Mouse (Mus musculus): ENCODE data around the gene Usp50. TPM values are rescaled to one million over a fixed set of nuclear protein-coding genes. Genes with fewer than 3 reads are reported as not detected.

The Usp50 gene
- 1.9 and 2.0 TPM in 2 replicates for polyA plus RNA-seq (2015; fragmentation: Nextera tagmentation; extraction: Ambion mirVana)

DNA sequence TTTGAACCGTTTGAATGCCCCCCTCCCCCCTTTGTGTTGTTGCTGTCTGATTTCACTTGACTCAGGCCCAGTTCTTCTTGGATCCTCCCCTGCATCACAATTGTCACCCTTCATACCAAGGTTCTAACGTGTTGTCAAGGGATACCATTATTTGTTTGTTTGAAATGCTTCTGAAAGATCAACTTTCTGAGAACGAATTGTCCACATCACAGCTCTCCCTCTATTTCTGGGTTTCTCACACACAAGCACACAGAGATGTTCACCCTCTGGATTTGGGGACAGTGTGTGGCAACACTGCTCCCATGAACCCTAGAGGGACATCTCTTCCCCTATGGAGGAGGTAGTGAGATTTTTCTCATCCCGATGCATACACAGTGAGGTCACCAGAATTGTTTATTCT lies at the start of gene Usp50:
Gene Usp50, minus strand, starts transcription at position 101 of the 400 bp plus-strand sequence.
- Histone ChIP-seq H3K4me1 (ENCODE audit: control insufficient read depth, insufficient read depth, low read length) (no peaks in the 10 kb centered on the region), H3K27ac (ENCODE audit: low read length) (no peak within 1 kb of the TSS), H3K9me3 (replicated peaks; ENCODE audit: control insufficient read depth, low read length, poor library complexity, severe bottlenecking) (no peaks in the 10 kb centered on the region), H3K4me2 (ENCODE audit: low read length) (no peak within 1 kb of the TSS), H3K9ac (ENCODE audit: low read depth, low read length) (no peak within 1 kb of the TSS), H3K4me3 (ENCODE audit: low read depth, low read length) (no peak within 1 kb of the TSS), H3K36me3 (ENCODE audit: control insufficient read depth, insufficient read depth, low read length) (no peaks in the 10 kb centered on the region), H3K27me3 (ENCODE audit: control insufficient read depth, insufficient read depth, low read depth, low read length) (no peaks in the 10 kb centered on the region)
- 63% methylated on average over 4 of the region's 4 CpGs for WGBS
- ATAC-seq: no peak

DNA sequence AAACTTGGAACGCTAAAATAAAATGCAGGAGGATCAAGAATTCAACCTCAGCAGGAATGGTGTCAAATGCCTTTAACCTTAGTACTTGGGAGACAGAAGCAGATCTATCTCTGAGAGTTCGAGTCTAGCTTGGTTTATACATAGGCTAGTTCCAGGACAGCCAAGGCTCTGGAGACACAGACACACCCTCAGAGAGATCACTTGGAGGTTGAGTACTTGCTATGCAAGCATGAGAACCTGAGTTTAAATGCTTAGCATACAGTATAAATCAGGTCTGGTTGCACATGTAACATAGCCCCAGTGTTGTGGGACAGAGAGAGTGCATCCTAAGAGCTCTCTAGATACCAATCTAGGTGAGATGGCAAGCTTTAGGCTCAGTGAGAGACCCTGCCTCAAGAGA lies 34.1 kb upstream of the Usp50 start:
- WGBS: 86% methylated on average over 2 of the region's 2 CpGs
- H3K36me3 ChIP-seq (ENCODE audit: control insufficient read depth, insufficient read depth, low read length): peaks cover 9% of the 10 kb centered on the region; the same call in 1 of the 2 replicates
- no peak overlapping the region for H3K4me3 ChIP-seq (ENCODE audit: low read depth, low read length)
- no peaks in the 10 kb centered on the region for H3K4me1 ChIP-seq (ENCODE audit: control insufficient read depth, insufficient read depth, low read length)
- ATAC-seq: no peak
- H3K9ac ChIP-seq (ENCODE audit: low read depth, low read length): no peak overlapping the region
- H3K9me3 ChIP-seq (replicated peaks; ENCODE audit: control insufficient read depth, low read length, poor library complexity, severe bottlenecking): no peaks in the 10 kb centered on the region
- H3K4me2 ChIP-seq (ENCODE audit: low read length): no peak overlapping the region
- H3K27ac ChIP-seq (ENCODE audit: low read length): no peak overlapping the region
- H3K27me3 ChIP-seq (ENCODE audit: control insufficient read depth, insufficient read depth, low read depth, low read length): no peaks in the 10 kb centered on the region

DNA sequence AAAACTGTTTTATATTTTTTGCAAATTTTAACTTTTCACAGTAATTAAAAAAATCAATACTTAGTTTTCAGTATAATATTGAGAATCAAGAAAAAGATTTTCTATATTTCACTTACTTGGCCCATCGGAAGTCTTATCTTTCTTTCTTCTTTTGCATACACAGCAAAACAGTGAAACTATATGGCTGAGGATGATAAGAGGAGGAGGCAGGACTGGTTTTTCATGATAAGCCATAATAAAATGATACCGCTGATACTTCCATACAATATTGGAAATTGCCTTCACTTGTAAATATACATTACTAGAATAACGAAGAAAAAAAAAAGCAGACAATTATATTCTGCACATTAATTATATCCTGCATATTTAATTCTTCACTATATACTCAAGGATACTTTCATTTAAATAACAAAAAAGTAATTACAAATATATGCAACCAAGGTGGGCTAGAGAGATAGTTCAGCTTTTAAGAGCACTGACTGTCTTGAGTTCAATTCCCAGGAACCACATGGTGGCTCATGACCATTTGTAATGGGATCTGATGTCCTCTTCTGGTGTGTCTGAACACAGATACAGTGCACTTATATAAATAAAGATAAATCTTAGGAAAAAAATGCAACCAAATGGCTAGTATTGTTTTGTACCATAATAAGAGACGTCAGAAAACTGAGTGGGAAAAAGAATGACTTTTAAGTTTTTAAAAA lies 33.5 kb upstream of the Usp50 start:
- H3K36me3 ChIP-seq (ENCODE audit: control insufficient read depth, insufficient read depth, low read length): peaks cover 12% of the 10 kb centered on the region; the same call in 1 of the 2 replicates
- no peak for ATAC-seq
- no peaks in the 10 kb centered on the region for H3K27me3 ChIP-seq (ENCODE audit: control insufficient read depth, insufficient read depth, low read depth, low read length)
- no peaks in the 10 kb centered on the region for H3K9me3 ChIP-seq (replicated peaks; ENCODE audit: control insufficient read depth, low read length, poor library complexity, severe bottlenecking)
- H3K27ac ChIP-seq (ENCODE audit: low read length): no peak overlapping the region
- H3K4me2 ChIP-seq (ENCODE audit: low read length): no peak overlapping the region
- 94% methylated on average over 4 of the region's 4 CpGs for WGBS
- no peaks in the 10 kb centered on the region for H3K4me1 ChIP-seq (ENCODE audit: control insufficient read depth, insufficient read depth, low read length)
- no peak overlapping the region for H3K4me3 ChIP-seq (ENCODE audit: low read depth, low read length)
- H3K9ac ChIP-seq (ENCODE audit: low read depth, low read length): no peak overlapping the region

DNA sequence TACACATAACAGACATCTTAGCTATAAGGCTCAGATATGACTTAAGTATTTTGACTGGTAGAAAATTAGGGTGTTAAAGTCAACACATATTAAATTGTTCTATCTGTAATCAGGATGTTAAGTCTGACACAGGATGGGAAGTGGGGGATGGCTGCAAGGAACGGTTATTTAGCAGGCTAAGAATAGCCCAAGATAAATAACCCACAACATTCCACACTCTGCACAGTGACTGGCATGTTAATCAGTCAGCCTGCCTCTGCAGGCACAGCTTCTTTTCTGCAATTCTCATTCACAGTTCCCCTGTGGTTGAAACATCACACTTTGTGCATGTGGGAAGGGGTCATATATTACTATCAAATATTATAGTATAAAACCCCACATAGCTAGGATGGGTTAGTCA lies 32.6 kb upstream of the Usp50 start:
- H3K27ac ChIP-seq (ENCODE audit: low read length): no peak overlapping the region
- no peak overlapping the region for H3K4me2 ChIP-seq (ENCODE audit: low read length)
- H3K27me3 ChIP-seq (ENCODE audit: control insufficient read depth, insufficient read depth, low read depth, low read length): no peaks in the 10 kb centered on the region
- WGBS: 54% methylated on average over 1 of the region's 1 CpGs
- H3K4me1 ChIP-seq (ENCODE audit: control insufficient read depth, insufficient read depth, low read length): no peaks in the 10 kb centered on the region
- no peaks in the 10 kb centered on the region for H3K9me3 ChIP-seq (replicated peaks; ENCODE audit: control insufficient read depth, low read length, poor library complexity, severe bottlenecking)
- ATAC-seq: no peak
- no peak overlapping the region for H3K4me3 ChIP-seq (ENCODE audit: low read depth, low read length)
- no peak overlapping the region for H3K9ac ChIP-seq (ENCODE audit: low read depth, low read length)
- peaks cover 17% of the 10 kb centered on the region for H3K36me3 ChIP-seq (ENCODE audit: control insufficient read depth, insufficient read depth, low read length)

DNA sequence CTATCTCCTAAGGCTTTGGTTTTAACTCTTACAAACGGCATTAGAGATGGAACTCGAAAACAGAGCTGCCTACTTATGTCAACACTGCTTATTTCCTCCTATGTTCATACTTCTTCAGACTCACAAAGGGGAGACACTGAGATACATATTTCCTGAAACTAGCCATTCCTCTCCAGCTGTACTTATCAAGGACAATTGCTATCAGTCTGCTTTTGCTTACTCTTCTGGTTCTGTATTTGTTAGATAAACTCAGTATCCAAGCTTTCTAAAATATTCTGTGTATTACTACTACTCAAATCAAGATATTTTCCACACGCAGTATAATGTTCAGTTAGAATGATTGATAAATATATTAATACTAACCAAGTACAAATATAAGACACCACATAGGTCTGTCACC lies 18.7 kb upstream of the Usp50 start:
- H3K27me3 ChIP-seq (ENCODE audit: control insufficient read depth, insufficient read depth, low read depth, low read length): no peaks in the 10 kb centered on the region
- H3K9me3 ChIP-seq (replicated peaks; ENCODE audit: control insufficient read depth, low read length, poor library complexity, severe bottlenecking): no peaks in the 10 kb centered on the region
- 96% methylated on average over 3 of the region's 3 CpGs for WGBS
- no peak overlapping the region for H3K9ac ChIP-seq (ENCODE audit: low read depth, low read length)
- peaks cover 23% of the 10 kb centered on the region for H3K36me3 ChIP-seq (ENCODE audit: control insufficient read depth, insufficient read depth, low read length)
- H3K4me2 ChIP-seq (ENCODE audit: low read length): no peak overlapping the region
- H3K4me1 ChIP-seq (ENCODE audit: control insufficient read depth, insufficient read depth, low read length): no peaks in the 10 kb centered on the region
- no peak for ATAC-seq
- H3K4me3 ChIP-seq (ENCODE audit: low read depth, low read length): no peak overlapping the region
- H3K27ac ChIP-seq (ENCODE audit: low read length): no peak overlapping the region

DNA sequence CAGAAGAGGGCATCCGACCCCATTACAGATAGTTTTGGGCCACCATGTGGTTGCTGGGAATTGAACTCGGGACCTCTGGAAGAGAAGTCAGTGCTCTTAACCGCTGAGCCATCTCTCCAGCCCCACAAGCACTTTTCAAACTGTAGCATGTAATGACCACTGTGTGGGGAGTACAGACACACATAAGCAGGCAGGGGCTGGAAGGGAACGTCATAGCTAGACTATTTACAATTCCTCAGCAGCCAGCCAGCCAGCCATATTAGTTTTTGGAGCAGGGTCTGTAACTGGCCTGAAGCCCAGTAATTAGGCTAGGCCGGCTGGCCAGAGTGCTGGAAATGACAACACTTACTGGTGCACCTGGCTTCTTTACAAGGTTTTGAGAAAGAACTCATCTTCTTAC lies 15.2 kb upstream of the Usp50 start:
- no peak overlapping the region for H3K27ac ChIP-seq (ENCODE audit: low read length)
- no peaks in the 10 kb centered on the region for H3K9me3 ChIP-seq (replicated peaks; ENCODE audit: control insufficient read depth, low read length, poor library complexity, severe bottlenecking)
- peaks cover 27% of the 10 kb centered on the region for H3K36me3 ChIP-seq (ENCODE audit: control insufficient read depth, insufficient read depth, low read length)
- 90% methylated on average over 5 of the region's 5 CpGs for WGBS
- no peak overlapping the region for H3K4me3 ChIP-seq (ENCODE audit: low read depth, low read length)
- ATAC-seq: no peak
- no peak overlapping the region for H3K9ac ChIP-seq (ENCODE audit: low read depth, low read length)
- no peaks in the 10 kb centered on the region for H3K4me1 ChIP-seq (ENCODE audit: control insufficient read depth, insufficient read depth, low read length)
- H3K27me3 ChIP-seq (ENCODE audit: control insufficient read depth, insufficient read depth, low read depth, low read length): no peaks in the 10 kb centered on the region
- no peak overlapping the region for H3K4me2 ChIP-seq (ENCODE audit: low read length)

DNA sequence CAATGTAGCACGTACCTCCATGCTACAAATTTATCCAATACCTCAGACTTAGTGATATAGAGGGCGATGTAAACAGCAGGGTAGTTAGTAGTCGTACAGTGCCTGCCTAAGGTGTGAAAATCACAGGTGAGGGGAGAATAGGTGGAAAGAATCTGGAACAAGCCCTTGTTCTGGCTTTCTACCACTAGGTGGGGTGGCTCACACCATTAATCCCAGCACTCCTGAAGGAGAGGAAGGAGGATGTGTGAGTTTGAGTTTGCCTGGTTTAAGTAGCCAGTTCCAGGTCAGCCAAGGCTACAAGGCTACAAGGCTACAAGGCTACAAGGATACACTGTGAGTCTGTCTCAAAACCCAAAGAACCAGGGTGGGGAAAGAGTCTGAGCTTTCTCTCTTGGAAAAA lies 12.4 kb upstream of the Usp50 start:
- no peak overlapping the region for H3K27ac ChIP-seq (ENCODE audit: low read length)
- peaks cover 37% of the 10 kb centered on the region for H3K36me3 ChIP-seq (ENCODE audit: control insufficient read depth, insufficient read depth, low read length)
- no peaks in the 10 kb centered on the region for H3K4me1 ChIP-seq (ENCODE audit: control insufficient read depth, insufficient read depth, low read length)
- H3K4me2 ChIP-seq (ENCODE audit: low read length): no peak overlapping the region
- WGBS: 88% methylated on average over 3 of the region's 3 CpGs
- no peaks in the 10 kb centered on the region for H3K9me3 ChIP-seq (replicated peaks; ENCODE audit: control insufficient read depth, low read length, poor library complexity, severe bottlenecking)
- no peak overlapping the region for H3K4me3 ChIP-seq (ENCODE audit: low read depth, low read length)
- no peak overlapping the region for H3K9ac ChIP-seq (ENCODE audit: low read depth, low read length)
- ATAC-seq: no peak
- no peaks in the 10 kb centered on the region for H3K27me3 ChIP-seq (ENCODE audit: control insufficient read depth, insufficient read depth, low read depth, low read length)

DNA sequence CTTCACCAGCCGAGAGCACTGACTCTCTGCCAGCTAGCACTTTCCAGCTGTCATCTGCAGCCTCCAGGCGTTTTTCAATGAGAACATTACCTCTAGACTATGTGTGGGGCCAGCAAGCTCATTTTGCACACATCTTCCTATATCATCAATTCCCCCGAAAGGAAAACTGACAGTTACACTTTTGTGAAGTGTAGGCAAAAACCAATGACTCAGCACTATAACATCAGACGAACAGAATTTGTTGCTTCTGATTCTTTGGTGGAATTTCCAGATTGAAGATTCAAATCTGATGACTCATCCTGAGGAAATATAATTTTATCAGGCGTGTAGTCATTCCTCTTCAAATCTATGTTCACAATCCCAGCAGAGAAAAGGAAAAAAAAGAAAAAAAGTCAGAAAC lies 9.3 kb upstream of the Usp50 start:
- no peaks in the 10 kb centered on the region for H3K4me1 ChIP-seq (ENCODE audit: control insufficient read depth, insufficient read depth, low read length)
- H3K4me2 ChIP-seq (ENCODE audit: low read length): no peak overlapping the region
- WGBS: 87% methylated on average over 5 of the region's 5 CpGs
- H3K36me3 ChIP-seq (ENCODE audit: control insufficient read depth, insufficient read depth, low read length): peaks cover 24% of the 10 kb centered on the region
- no peak for ATAC-seq
- H3K27me3 ChIP-seq (ENCODE audit: control insufficient read depth, insufficient read depth, low read depth, low read length): no peaks in the 10 kb centered on the region
- H3K9ac ChIP-seq (ENCODE audit: low read depth, low read length): no peak overlapping the region
- no peaks in the 10 kb centered on the region for H3K9me3 ChIP-seq (replicated peaks; ENCODE audit: control insufficient read depth, low read length, poor library complexity, severe bottlenecking)
- no peak overlapping the region for H3K4me3 ChIP-seq (ENCODE audit: low read depth, low read length)
- H3K27ac ChIP-seq (ENCODE audit: low read length): no peak overlapping the region

DNA sequence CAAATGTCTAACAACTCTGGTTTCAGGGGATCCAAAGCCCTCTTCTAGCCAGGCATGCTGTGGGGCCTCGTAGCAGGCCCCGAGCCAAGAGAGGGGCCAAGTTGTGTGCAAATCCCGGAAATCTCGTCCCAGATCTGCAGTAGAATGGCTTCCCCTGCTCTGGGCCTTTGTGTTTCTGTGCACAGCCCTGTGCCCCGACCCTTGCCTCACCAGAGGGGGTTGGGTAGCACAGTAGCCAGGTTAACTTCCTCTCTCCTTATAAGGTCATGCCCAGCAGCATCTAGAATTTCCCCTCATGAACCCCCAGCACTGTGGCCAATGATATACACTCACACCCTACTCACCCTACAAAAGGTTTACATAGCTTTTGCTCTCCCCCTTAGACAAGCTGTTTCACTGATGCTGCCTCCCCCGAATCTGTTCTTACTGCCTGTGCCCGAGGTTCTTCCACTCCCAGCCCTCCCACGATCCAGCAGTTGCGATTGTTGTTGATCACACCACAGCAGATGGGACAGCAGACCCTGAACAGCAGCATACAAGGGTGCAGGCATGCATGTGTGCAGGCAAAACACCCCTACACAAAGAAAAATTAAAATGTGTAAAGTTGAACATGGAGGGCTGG lies 4.6 kb upstream of the Usp50 start:
- Histone ChIP-seq H3K27ac (ENCODE audit: low read length) (no peak overlapping the region), H3K9me3 (replicated peaks; ENCODE audit: control insufficient read depth, low read length, poor library complexity, severe bottlenecking) (no peaks in the 10 kb centered on the region), H3K27me3 (ENCODE audit: control insufficient read depth, insufficient read depth, low read depth, low read length) (no peaks in the 10 kb centered on the region), H3K4me3 (ENCODE audit: low read depth, low read length) (no peak overlapping the region), H3K9ac (ENCODE audit: low read depth, low read length) (no peak overlapping the region), H3K36me3 (ENCODE audit: control insufficient read depth, insufficient read depth, low read length) (peaks cover 11% of the 10 kb centered on the region), H3K4me1 (ENCODE audit: control insufficient read depth, insufficient read depth, low read length) (no peaks in the 10 kb centered on the region), H3K4me2 (ENCODE audit: low read length) (no peak overlapping the region)
- WGBS: 39% methylated on average over 9 of the region's 9 CpGs
- no peak for ATAC-seq

All from midbrain, embryonic 16.5 days (tissue).